Mouse (Mus musculus) hindbrain, embryonic 13.5 days (tissue): ENCODE data around the gene Sypl2. TPM values are rescaled to one million over a fixed set of nuclear protein-coding genes. Genes with fewer than 3 reads are reported as not detected.
A peak's percentile ranks its signal among the peaks of the same experiment; 100 is the strongest.

ENCODE experiments used
- ATAC-seq: fragments of 200-750 bp; cut with Nextera tagmentation; 2 replicates; pipeline ENCODE4 v1.8.0; 2017; ENCODE audit warnings: moderate TSS enrichment; ENCODE audit not compliant: low FRiP score
- H3K27ac ChIP-seq: fragments of 300-500 bp; sonication (generic); 2 replicates; pipeline ENCODE4 v1.5.1; 2015; ENCODE audit warnings: inconsistent platforms, mild to moderate bottlenecking, moderate library complexity
- H3K27me3 ChIP-seq: fragments of 300-500 bp; sonication (generic); 2 replicates; pipeline ENCODE4 v1.6.1; 2015; ENCODE audit warnings: mild to moderate bottlenecking, inconsistent platforms
- H3K36me3 ChIP-seq: fragments of 300-500 bp; sonication (generic); 2 replicates; pipeline ENCODE4 v1.6.1; 2015; ENCODE audit warnings: mild to moderate bottlenecking, inconsistent platforms
- H3K4me1 ChIP-seq: fragments of 300-500 bp; sonication (generic); replicated peaks from 2 replicates; pipeline ENCODE4 v1.6.1; 2015; ENCODE audit warnings: inconsistent platforms
- H3K4me2 ChIP-seq: fragments of 300-500 bp; sonication (generic); 2 replicates; pipeline ENCODE4 v1.6.1; 2015; ENCODE audit warnings: inconsistent platforms, mild to moderate bottlenecking, moderate library complexity
- H3K4me3 ChIP-seq: fragments of 300-500 bp; sonication (generic); 2 replicates; pipeline ENCODE4 v1.5.1; 2015; ENCODE audit warnings: mild to moderate bottlenecking, inconsistent platforms
- H3K9ac ChIP-seq: fragments of 300-500 bp; sonication (generic); 2 replicates; pipeline ENCODE4 v1.6.1; 2015; ENCODE audit warnings: mild to moderate bottlenecking, inconsistent platforms
- H3K9me3 ChIP-seq: fragments of 300-500 bp; sonication (generic); 2 replicates; pipeline ENCODE4 v1.6.1; 2016; ENCODE audit warnings: inconsistent platforms
- WGBS: fragments of 180-500 bp; shearing (Covaris S2); methylation state at CpG from one replicate; pipeline ENCODE4 v1.1.7; 2015; 5-methylcytosine and 5-hydroxymethylcytosine counted together
- polyA plus RNA-seq: library from polyadenylated mRNA; unstranded; fragments of >200 nt; fragmentation: Nextera tagmentation; extraction: Ambion mirVana; gene quantifications from 2 replicates; pipeline ENCODE4 v1.2.1, GENCODE M21; 2015

Gene Sypl2
- polyA plus RNA-seq, 1 experiment from 2014 or later: 0.34 TPM

DNA sequence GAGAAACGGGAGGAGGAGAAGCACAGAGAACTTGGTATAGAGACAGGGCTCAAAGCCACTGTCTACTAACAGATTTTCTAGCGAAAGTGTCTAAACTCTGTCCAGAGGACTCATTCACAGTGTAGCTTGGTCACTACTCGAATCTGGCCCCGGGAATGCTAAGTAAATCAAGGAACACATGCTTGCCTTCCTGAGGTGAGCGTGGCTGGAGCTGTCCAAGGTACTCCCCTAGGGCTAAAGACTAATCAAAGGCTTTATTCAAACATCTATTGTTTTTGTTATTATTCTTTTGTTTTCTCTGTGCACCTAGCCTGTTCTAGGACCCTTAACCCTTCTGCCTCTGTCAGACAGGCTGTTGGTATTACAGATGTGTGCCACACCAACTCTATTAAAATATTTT is 11.7 kb downstream of the Sypl2 start:
- WGBS: 30% methylated on average over 5 of the region's 5 CpGs
- H3K27me3 ChIP-seq: 0 out of 2 replicates have a peak, but pooled peaks cover 14% of the 10 kb centered on the region
- H3K27ac ChIP-seq: no peak overlapping the region
- H3K4me2 ChIP-seq: no peak overlapping the region
- H3K4me3 ChIP-seq: no peak overlapping the region
- no peak overlapping the region for H3K9ac ChIP-seq
- H3K4me1 ChIP-seq: peaks cover 13% of the 10 kb centered on the region
- no peak for ATAC-seq
- no peaks in the 10 kb centered on the region for H3K9me3 ChIP-seq
- H3K36me3 ChIP-seq: no peaks in the 10 kb centered on the region

DNA sequence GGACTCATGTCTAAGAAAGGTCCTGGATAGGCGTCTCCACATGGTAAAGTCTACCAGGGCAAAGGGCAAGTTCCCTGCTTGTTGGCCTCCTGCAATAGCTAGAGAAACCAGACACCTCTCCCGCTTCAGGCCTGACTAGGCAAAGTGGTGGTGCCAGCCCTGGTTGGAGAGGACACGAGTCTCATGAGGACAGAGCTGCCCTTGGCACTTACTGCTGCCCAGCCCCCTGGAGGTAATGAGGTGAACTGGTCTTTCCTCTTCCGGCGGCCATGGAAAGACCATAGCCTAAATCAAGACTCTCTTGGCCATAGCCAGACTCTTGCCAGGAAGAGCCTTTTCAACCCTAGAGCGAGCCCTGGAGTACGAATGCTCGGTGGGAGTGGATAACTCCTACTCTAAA is 14.0 kb downstream of the Sypl2 start:
- Histone ChIP-seq H3K4me1 (peaks cover 33% of the 10 kb centered on the region), H3K9me3 (no peaks in the 10 kb centered on the region), H3K27me3 (0 out of 2 replicates have a peak, but pooled peaks cover 10% of the 10 kb centered on the region), H3K4me3 (no peak overlapping the region), H3K36me3 (peaks cover 9% of the 10 kb centered on the region), H3K9ac (no peak overlapping the region), H3K27ac (0 out of 2 replicates have a peak overlapping the region, but pooled peaks have one; percentile 12), H3K4me2 (no peak overlapping the region; the same call in 1 of the 2 replicates)
- WGBS: 92% methylated on average over 8 of the region's 8 CpGs
- no peak for ATAC-seq

- Histone ChIP-seq H3K9ac (no peak overlapping the region; the same call in 1 of the 2 replicates), H3K4me2 (peak overlapping the region; percentile 76), H3K4me3 (peak overlapping the region; percentile 64; the same call in 1 of the 2 replicates), H3K27me3 (0 out of 2 replicates have a peak, but pooled peaks cover 8% of the 10 kb centered on the region), H3K36me3 (peaks cover 15% of the 10 kb centered on the region), H3K4me1 (peaks cover 38% of the 10 kb centered on the region), H3K9me3 (no peaks in the 10 kb centered on the region), H3K27ac (peak overlapping the region; percentile 98)
- ATAC-seq: no peak
- 64% methylated on average over 6 of the region's 6 CpGs for WGBS
Observed at GRCm38 (mm10) chr3:108211845-108212244, 14.6 kb downstream of the Sypl2 start.

DNA sequence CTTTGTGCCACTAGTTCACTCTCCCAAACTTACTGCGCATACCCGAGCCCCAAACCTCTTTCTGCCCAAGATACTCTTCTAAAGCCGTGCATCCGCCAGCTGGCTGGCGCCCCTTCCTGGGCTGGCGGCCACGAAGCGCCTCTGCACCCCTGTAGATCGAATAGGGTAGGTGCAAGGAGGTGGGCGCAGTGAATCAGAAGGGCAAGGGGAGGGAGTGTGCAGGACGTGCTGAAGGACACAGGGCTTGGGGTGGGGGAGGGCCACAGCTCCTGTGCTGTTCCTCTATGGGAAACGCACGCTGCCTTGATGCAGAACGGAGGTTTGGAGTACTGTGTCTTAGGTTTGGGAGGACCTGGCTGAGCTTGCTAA is 15.7 kb downstream of the Sypl2 start, which contains the start of gene Atxn7l2:
TSS of gene Atxn7l2 (minus strand) at position 164 of the 369 bp plus-strand sequence.
- Histone ChIP-seq H3K9ac (peak within 1 kb of the TSS; percentile 93), H3K27ac (peak within 1 kb of the TSS; percentile 98), H3K4me1 (peaks cover 41% of the 10 kb centered on the region), H3K4me2 (peak within 1 kb of the TSS; percentile 94), H3K4me3 (peak within 1 kb of the TSS; percentile 64), H3K36me3 (peaks cover 26% of the 10 kb centered on the region), H3K9me3 (no peaks in the 10 kb centered on the region), H3K27me3 (0 out of 2 replicates have a peak, but pooled peaks cover 8% of the 10 kb centered on the region)
- ATAC-seq: peak; percentile 91
- 0% methylated on average over 14 of the region's 14 CpGs for WGBS

- under 1% methylated on average over 65 of the region's 72 CpGs for WGBS
- H3K4me1 ChIP-seq: peaks cover 41% of the 10 kb centered on the region
- peak overlapping the region; percentile 64 for H3K4me3 ChIP-seq
- no peaks in the 10 kb centered on the region for H3K9me3 ChIP-seq
- 0 out of 2 replicates have a peak, but pooled peaks cover 8% of the 10 kb centered on the region for H3K27me3 ChIP-seq
- H3K9ac ChIP-seq: peak overlapping the region; percentile 93
- H3K4me2 ChIP-seq: peak overlapping the region; percentile 94
- H3K36me3 ChIP-seq: peaks cover 32% of the 10 kb centered on the region
- peak; percentile 96 for ATAC-seq
- peak overlapping the region; percentile 98 for H3K27ac ChIP-seq
Observed at GRCm38 (mm10) chr3:108209946-108210770, 16.3 kb downstream of the Sypl2 start.

GRCm38 (mm10) chr3:108209536-108209935 is 16.9 kb downstream of the Sypl2 start:
- peaks cover 41% of the 10 kb centered on the region for H3K4me1 ChIP-seq
- ATAC-seq: 0 out of 2 replicates have a peak, but pooled peaks have one; percentile 2
- WGBS: 9% methylated on average over 8 of the region's 8 CpGs

DNA sequence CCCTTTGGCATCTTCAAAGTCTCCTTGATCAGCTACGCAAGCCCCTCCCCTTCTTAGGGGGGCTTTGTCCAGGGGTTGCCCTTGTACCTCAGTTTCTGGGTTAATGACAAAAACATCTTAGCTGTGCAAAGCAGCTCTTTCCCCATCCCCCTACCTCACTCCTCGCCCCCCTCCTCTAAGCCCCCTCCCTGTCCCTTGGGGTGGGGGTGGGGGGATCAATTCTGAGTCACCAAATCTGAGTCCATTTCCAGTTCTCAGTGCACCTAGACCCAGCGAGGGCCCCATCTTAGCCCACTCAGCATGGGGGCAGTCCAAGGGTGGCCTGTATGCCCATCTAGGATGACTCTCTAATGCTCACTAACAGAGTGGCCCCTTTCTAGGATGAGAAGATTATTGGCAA is 17.4 kb downstream of the Sypl2 start:
- Histone ChIP-seq H3K4me2 (peak overlapping the region; percentile 94), H3K4me3 (peak overlapping the region; percentile 64), H3K36me3 (peaks cover 42% of the 10 kb centered on the region), H3K9me3 (no peaks in the 10 kb centered on the region), H3K27me3 (0 out of 2 replicates have a peak, but pooled peaks cover 3% of the 10 kb centered on the region), H3K4me1 (peaks cover 45% of the 10 kb centered on the region), H3K27ac (peak overlapping the region; percentile 98), H3K9ac (peak overlapping the region; percentile 93)
- 60% methylated on average over 2 of the region's 3 CpGs for WGBS
- ATAC-seq: no peak

More at GRCm38 (mm10) chr3:108209536-108209935, 16.9 kb downstream of the Sypl2 start:
- 0 out of 2 replicates have a peak, but pooled peaks cover 8% of the 10 kb centered on the region for H3K27me3 ChIP-seq
- H3K9ac ChIP-seq: peak overlapping the region; percentile 93
- H3K4me2 ChIP-seq: peak overlapping the region; percentile 94
- H3K36me3 ChIP-seq: peaks cover 38% of the 10 kb centered on the region
- H3K4me3 ChIP-seq: peak overlapping the region; percentile 64
- H3K9me3 ChIP-seq: no peaks in the 10 kb centered on the region
- peak overlapping the region; percentile 98 for H3K27ac ChIP-seq

DNA sequence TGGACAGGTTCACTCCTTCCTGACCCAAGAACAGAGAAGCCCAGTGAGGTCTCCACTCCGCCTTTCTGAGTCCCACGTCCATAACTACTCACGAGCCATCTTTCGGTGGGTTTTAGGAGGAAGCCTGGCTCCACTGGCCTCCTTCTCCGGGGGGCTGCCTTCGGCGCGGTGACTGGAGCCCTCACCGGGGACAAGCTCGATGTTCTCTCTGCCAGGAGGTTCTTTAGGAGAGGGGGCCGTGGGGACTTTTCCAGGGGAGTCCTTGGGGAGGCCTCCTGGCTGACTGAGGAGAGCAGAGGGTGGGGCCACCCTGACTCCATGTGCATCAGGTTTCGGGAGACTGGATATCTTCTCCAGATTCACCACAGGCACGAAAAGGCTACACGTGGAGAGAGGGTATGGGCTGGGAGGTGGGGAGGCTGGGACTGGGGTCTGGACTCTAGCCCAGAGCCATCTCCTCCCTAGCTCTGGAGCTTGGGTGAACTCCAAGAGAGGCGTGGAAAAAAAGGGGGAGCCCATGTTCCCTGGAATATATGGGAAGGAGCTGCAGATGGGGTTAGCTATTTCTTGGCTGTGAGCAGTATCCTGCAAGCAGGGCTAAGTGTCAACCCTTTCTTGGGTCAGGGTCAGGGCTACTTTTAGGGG is 19.6 kb downstream of the Sypl2 start:
- Histone ChIP-seq H3K9ac (no peak overlapping the region), H3K27me3 (no peaks in the 10 kb centered on the region), H3K27ac (no peak overlapping the region), H3K4me1 (peaks cover 53% of the 10 kb centered on the region), H3K9me3 (no peaks in the 10 kb centered on the region), H3K4me2 (no peak overlapping the region), H3K4me3 (no peak overlapping the region), H3K36me3 (peaks cover 61% of the 10 kb centered on the region)
- WGBS: 91% methylated on average over 15 of the region's 15 CpGs
- ATAC-seq: no peak

GRCm38 (mm10) chr3:108205601-108206000 is 20.8 kb downstream of the Sypl2 start:
- no peak for ATAC-seq
- 95% methylated on average over 8 of the region's 8 CpGs for WGBS
- H3K27ac ChIP-seq: no peak overlapping the region
- no peak overlapping the region for H3K9ac ChIP-seq
- no peaks in the 10 kb centered on the region for H3K27me3 ChIP-seq
- no peak overlapping the region for H3K4me2 ChIP-seq
- H3K9me3 ChIP-seq: no peaks in the 10 kb centered on the region
- peaks cover 65% of the 10 kb centered on the region for H3K36me3 ChIP-seq
- H3K4me1 ChIP-seq: peaks cover 61% of the 10 kb centered on the region
- H3K4me3 ChIP-seq: no peak overlapping the region

DNA sequence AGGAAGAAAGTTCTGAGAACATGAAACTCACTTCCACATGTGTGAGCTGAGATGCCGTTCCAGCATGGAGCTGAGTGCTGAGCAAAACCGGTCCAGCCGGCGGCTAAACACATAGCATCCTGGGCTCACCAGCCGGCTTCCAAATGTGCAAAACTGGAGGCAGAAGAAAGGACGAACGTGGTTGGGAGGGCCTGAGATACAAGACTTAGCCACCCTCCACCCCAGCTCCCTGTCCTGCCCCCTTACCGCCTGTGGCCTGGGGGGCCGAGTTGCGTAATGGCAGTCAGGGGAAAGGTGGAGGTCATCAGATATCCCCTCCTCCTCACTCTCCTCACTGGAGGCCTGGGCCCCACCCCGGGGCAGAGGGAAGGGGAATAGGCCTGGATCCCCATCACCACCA is 22.0 kb downstream of the Sypl2 start:
- Histone ChIP-seq H3K4me1 (peaks cover 69% of the 10 kb centered on the region), H3K4me2 (no peak overlapping the region), H3K4me3 (no peak overlapping the region), H3K9ac (0 out of 2 replicates have a peak overlapping the region, but pooled peaks have one; percentile 3), H3K9me3 (no peaks in the 10 kb centered on the region), H3K36me3 (peaks cover 65% of the 10 kb centered on the region), H3K27me3 (no peaks in the 10 kb centered on the region), H3K27ac (no peak overlapping the region)
- WGBS: 93% methylated on average over 11 of the region's 11 CpGs
- ATAC-seq: no peak

DNA sequence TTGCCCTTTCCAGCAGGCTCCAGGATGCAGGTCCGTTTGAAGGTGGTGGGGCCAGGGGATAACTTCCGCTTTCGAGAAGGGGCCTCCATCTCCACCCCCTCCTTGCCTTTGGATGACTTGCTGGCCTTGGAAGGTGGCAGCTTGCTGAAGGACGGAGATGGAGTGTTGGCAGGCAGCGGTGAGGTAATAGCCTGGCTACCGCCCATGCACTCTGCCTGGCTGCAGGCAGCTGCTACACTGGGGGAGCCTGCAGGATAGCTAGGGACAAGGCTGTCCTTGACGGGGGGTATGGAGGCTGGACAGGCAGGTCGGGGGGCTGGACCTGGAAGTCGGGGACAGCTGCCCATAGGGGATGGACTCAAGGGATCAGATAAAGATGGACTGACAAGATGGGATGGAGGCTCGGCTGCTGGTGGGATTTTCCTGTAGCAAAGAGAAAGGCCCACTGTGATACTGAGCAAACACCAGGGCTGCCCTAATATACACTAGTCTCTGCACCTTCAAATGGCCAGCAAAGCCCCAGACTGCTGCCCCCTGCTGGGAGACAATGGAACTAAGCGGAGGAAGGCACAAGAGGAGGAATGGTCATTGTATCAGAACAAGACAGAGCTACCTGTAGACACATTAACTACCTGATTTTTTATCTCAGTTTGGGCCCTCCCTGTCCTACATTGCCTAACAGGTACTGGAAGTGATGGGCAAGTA is 22.7 kb downstream of the Sypl2 start:
- no peaks in the 10 kb centered on the region for H3K9me3 ChIP-seq
- 82% methylated on average over 11 of the region's 11 CpGs for WGBS
- no peak overlapping the region for H3K4me3 ChIP-seq
- peaks cover 62% of the 10 kb centered on the region for H3K4me1 ChIP-seq
- ATAC-seq: no peak
- H3K27me3 ChIP-seq: no peaks in the 10 kb centered on the region
- peaks cover 72% of the 10 kb centered on the region for H3K36me3 ChIP-seq
- 0 out of 2 replicates have a peak overlapping the region, but pooled peaks have one; percentile 49 for H3K9ac ChIP-seq
- no peak overlapping the region for H3K4me2 ChIP-seq
- H3K27ac ChIP-seq: no peak overlapping the region
